Mouse (Mus musculus) ZHBTc4 (cell line): ENCODE data around the gene Mbnl2.

Experiments
- DNase-seq: peaks from one replicate; pipeline ENCODE4 v3.0.0-alpha.2; 2011; ENCODE audit warnings: low read depth, low spot score

The Mbnl2 gene

DNA sequence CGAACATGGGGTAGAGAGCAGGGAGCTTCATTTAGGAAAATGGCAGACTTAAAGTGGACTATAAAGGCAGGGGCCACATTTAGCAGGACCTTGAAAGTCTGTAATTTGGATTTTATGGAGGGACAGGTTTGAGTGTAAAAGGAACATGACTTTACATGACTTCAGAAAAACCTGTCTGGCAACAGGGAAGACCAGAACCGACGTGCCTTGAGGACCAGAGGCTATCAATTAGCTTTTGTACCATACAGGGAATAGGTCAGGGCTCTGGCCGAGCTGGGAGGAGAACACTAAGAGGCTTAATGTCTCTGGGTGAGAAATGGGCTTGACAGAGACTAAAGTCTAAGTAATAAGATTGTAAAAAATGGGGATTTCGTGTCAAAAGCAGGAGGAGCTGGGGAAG lies 1.7 kb upstream of the Mbnl2 start:
- DNase-seq = no peak

DNA sequence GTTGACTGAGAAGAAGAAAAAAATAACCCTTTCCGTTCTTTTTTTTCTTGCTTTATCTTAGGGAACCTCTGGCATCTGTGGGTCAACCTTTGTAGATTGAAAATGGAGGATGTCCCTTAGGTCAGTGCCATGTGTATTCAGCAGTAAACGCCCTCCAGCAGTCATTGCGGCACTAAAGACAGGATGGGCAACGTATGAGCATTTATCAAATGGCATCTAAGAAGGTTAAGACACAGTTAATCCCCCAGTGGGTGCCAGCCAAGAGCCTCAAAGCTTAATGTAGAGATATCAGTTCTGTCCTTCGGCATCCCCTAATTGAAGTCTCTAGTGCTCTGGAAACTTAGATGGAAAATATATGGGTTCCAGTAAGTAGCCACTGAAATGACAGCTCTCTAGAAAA lies 723 bp upstream of the Mbnl2 start:
- DNase-seq = no peak

DNA sequence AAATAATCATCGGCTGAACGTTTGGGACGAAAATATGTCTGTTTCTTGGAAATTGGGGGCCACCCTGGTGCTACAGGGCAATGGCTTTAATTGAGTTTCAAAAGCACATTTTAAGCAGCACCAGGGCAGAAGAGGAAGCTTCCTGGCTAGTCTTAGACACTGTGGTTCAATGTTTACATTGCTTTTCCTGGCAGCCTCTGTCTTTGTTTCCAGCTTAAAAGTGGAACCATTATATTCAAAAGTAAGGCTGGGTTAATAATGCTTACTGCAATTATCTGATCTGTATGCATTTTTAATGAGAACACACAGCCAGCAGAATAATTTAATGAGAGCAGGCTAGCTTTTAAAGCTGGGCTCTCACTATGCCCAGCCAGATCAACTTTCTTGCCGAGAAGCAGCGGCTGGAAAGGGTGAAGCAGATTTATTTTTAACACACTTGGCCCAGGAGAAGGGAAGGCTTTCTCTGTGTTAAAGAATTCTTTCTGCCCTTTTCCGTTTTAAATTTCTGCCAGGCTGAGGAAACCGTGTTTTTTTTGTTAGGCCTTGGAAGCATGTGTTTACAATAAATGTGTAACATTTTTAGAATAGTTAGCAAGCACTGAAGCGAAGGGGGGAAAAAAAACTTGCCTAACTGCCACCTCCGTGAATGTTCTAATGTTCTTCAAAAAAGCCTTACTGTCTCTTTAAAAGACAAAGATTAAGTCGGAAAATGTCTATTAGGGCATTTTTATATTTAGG lies 1.0 kb downstream of the Mbnl2 start:
- DNase-seq = no peak

DNA sequence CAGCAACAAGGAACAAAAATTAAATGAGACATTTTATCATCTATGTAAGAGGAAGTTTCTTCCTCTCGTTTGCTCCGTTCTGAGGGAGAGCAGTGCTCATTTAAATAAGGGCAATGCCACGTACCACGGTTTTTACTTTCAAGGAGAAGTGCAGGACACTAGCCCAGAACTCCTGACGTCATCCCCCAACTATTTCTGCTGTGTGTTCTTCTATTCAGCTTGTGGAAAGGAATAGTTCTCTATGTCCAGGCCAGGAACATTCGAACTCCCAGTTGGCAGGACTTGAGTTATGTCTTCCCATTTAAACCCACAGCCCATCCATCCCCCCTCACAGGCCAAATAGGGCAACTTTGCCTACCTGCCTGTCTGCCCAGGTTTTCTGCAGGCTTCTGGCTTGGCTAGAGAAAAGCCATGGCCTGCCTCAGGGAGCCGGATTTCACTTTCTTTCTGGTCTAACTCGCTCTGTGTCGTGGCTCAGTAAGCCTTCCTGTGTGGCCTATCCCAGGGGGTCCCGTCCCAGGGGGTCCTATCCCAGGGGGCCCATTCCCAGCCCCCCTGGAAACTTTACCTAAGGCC lies 1.7 kb downstream of the Mbnl2 start:
- DNase-seq = peak; percentile 67

DNA sequence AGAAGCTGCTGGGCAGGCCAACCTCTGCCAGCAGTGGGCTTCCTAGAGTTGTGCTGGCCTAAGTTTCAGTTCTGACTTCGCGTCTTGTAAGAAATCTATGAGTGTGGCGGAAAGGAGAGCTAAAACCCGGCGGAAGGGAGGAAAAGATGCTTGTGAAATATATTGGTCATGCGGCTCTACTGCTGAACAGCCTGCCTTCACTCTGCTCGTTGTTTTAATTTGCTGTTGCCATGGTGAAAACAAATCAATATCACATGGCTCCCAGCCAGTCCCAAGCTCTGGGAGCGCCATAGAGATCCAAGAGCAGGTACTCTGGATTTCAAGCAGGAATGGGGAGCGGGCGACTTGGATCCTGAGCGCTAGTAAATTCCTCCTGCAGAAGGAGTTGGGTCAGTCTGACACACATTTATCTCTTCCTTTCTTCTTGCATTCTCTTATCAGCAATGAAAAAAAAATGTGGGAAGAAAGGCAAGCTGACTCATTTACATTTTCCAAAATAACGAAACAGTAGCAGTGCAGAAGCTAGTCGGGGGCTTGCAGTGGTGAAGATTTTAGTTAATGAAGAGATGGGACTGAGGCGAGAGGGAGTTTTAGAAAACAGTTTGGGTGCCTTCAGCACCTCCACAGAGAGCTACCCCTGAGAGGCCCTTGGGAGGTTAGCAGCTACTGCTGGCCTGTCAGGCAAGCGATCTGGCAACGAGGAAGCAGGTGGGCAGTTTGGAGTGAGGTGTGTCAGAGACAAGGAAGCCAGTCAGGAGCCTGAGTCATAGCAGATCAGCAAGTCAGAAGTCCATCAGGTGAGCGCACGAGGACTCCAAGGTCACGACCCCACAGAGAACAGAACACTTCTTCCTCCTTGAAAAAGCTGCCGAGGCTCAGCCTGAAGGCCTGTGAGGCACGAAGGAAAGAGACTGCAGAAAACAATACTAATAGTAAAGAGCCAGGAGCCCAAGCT lies 3.1 kb downstream of the Mbnl2 start:
- peak; percentile 69 for DNase-seq

DNA sequence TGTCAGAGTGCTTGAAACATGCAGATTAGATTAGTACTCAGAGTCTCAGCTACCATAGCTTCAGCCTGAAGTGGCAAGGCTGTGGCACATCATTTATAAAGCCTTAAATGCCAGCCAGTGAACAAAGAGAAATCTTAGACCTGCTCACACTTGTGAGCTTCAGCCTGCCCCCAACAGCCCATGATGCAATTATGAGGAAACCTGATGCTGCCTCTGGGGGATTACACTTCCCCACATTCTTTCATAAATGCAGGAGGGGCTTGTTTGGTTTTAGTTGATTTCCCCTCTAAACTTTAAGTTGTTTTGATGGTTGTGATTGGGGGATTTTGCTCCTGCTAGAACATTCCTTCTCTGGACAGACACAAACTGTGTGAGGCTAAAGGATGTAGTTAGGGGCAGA lies 4.7 kb downstream of the Mbnl2 start:
- no peak for DNase-seq

DNA sequence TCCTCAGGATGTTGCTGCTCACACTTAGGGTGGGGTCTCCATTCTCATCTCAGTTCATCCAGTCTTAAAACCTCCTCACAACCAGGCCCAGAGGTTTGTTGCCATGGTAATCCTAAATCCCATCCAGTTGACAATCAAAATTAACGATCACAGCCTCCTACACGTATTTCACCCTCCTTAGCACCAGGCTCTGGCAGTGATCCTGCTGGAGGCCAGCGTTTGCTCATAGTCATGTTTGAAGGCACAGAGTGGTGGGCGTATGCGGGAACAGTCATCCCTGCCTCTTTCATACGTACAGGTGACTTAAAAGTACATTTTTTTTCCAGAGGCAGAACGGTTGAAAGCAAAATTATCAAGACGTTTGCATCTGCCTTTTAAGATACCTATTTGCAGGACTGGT lies 8.3 kb downstream of the Mbnl2 start:
- no peak for DNase-seq

DNA sequence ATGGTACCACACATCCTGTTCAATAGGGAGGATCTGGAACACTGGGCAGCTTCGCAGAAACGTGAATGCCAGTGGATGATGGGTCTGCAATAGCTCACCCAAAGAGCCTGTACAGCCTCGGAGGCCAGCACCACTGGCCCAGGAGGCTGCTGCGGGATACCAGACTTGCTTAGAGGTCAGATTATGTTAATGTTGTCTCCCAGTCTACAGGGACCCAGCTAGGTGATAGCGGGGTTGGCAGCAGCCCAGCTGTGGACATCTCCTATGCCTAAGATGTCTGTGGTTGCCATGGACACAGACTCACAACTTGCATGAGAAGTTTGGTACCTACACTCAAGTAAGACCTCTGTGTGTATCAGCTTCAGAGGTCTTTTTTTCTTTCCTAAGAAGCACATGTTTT lies 9.0 kb downstream of the Mbnl2 start:
- DNase-seq = no peak

DNA sequence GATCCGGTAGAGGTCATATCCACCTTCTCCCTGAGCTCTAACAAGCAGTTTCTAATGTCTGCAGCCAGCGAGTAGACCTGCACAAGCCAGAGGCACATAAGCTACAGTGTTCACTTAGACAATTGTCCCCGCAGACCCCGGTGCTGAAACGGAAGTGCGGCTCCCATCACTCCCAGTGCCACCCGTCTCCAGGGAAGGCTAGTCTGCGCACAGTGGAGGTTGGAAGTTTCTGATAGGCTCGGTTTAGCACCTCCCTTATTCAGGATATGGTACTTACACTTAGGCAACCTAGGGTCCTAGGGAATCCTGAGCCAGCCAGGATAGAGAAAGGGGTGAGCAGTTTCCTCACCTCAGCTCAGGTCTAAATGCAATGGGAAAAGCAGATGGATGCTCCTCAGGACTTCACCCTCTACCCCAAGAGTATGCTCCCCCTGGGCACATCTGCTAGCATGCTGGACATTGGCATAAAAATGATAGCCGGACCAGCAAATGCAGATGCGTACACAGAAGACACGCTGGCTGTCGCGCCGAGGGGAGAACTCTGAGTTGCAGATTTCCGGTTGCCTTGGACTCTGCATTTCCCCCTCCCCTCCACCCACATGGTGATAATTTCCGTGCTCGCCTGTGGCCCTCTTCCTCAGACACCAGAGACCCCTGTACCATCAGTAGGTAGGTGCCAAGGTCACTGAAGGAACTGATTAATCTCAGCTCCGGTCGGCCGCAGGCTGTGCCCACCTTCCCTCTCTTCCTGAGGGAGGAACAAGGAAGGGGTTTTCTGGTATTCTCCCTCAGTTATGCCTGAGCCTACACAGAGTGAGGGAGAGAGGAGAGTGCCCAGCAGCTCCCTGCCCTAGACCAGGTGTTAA lies 11.9 kb downstream of the Mbnl2 start:
- DNase-seq = peak; percentile 74

DNA sequence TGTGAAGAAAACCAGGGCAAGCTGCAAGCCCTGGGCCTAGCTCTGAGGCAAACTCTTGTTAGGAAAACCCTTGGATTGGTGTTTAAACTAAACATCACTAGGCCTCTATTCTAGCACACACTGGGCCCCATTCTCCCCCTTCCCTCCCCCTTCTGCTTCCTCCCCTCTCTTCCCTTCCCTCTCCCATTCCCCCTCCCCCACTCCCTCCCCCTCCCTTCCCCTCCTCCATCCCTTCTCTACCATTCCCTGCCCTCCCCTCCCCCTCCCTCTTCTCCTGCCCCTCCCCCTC lies 12.5 kb downstream of the Mbnl2 start:
- peak; percentile 32 for DNase-seq

DNA sequence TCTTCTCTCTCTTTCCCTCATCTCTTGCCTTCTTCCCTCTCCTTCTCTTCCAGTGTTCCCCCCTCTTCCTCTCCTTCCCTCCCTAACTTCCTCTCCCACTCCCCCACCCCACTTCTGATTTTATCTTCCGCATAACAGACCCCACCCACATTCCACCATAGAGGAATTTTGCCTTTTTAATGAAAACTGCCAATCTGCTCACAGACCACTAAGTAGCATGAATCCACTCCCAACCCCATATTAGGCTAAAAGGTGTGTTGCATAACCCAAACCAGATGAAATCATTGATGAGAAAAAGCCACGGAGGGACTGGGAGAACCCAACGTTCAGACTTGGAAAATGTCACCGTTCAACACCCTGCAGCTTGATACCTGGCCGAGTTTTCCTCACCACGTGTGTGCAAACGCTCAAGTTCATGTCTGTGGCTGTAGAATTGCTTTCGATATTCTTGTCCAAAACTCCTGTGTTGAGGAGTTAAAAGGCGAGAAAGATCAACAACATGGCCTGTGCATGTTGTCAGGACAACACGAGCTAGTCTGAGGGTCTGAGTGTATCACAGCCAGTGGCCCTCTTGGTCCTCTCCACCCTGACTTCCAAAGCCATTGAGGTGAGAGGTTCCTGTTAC lies 13.0 kb downstream of the Mbnl2 start:
- DNase-seq = peak; percentile 39

DNA sequence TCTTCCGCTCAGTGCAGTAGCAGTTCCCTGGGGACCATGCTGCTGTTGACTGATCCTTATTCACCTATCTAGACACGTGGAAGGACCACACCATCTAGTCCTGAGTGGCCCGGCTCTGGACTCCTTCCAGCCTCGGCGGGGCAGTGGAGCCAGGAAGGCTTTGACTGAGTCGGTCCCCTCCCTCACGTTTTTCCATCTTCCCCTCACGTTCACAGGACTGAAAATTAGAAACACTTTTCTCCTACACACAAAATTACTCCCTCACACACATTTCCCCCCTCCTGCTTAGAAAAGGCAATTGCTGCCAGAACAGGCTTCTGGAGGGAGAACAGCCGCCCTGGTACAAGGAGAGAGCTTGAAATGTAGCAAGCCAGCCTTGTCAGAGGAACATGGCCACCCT lies 13.6 kb downstream of the Mbnl2 start:
- DNase-seq = no peak

DNA sequence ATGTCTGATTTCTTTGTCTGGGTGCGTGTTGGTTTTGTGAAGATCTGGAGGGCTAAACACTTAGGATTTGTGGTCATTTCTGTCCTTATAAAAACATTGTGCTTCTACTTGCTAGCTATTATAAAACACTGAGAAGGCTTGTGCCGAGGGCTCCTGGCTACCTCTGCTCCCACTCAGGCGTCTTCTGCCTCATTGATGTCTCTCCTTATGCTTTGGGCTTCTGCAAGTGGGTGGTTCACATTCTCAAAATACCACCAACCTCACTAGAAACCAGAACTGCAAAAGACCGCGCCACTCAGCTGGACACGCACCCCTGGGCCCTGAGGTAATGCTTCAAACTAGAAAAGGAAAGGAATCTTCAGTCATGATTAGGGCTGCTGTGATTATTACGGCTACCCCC lies 14.1 kb downstream of the Mbnl2 start:
- DNase-seq = no peak

DNA sequence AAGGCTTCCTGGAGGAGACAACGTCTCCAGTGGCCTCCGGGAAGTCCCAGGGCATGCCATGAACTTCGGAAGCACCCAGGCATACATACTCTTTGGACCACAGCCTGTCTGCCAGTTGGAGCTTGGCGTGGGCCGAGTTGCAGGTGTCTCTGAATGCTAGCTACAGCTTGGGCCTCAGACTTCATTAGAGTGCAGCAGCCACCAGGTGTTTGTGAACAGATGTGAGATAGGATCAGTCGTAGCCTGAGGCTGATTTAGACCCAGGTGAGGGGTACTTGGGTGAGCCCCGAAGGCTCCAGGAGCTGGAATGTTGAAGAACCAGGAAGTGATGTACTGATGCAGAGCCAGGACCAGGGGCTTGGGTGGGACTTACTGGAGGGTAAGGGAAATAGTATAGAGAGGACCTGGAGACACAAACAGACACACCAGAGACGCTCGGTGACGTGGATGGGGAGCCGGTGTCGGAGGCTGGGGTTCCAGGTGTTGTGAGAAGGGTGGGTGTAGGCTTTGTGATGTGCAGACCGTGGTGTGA lies 15.8 kb downstream of the Mbnl2 start:
- no peak for DNase-seq

DNA sequence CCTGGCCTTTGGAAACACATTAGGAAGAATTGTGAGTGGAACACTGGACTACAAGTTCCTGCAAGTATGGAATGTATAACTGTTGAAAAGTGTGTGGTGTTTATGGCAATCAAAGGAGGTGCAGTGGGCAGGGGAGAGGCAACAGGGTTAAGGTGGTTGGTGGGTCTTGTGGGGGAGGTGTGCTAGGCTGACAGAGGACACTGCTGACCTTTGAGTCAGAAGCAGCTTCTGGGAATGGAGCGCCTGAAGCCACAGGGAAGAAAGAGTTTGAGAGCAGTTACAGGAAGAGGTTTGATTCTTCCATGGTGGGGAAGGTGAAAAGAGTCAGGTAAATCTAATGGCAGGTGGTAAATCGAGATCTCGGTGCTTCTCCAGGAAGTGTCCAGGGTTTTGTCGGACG lies 16.7 kb downstream of the Mbnl2 start:
- no peak for DNase-seq

DNA sequence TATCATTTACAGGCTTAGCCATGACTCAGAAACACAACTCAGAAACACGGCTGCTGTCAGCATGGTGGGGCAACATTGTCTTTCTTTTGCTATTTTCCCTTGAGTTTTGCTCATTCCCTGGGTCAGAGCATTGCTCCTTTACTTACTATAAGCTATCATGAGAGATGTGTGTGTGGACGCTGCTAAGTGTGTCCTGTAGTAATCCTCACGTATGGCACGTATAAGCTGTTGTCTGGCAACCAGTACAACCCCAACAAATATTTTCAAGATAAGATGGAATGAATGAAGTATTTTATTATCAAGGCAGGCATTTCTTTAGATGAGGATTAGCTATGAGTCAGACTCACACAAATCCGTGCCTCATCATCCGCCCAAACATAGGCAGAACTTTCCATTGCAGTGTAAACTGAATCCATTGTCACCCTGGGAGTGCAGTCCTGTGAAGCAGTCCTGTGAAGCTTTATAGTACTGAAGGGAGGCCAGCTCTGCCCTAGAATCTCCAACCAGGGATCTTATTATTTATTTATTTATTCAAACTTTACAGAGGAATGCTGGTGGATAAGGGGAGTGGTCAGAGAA lies 17.2 kb downstream of the Mbnl2 start:
- no peak for DNase-seq

DNA sequence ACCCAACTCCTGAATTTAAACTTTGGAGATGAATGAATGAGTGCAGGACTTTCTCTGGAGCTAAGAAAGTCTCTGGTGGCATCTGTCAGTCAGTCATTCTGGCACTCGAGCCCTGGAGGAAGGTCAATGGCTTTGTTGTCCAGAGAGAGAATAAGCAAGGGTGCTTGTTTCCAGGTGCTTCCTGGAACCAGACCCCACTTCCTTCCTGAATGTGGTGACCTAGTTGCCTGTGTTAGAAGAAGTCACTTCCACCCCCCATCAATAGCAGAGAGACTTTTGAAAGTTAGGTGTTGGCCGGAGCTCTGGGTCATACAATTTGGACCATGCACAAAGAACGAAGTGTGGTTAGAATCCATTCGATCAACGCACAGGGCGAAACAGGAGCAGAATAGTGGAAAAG lies 19.0 kb downstream of the Mbnl2 start:
- DNase-seq = no peak

DNA sequence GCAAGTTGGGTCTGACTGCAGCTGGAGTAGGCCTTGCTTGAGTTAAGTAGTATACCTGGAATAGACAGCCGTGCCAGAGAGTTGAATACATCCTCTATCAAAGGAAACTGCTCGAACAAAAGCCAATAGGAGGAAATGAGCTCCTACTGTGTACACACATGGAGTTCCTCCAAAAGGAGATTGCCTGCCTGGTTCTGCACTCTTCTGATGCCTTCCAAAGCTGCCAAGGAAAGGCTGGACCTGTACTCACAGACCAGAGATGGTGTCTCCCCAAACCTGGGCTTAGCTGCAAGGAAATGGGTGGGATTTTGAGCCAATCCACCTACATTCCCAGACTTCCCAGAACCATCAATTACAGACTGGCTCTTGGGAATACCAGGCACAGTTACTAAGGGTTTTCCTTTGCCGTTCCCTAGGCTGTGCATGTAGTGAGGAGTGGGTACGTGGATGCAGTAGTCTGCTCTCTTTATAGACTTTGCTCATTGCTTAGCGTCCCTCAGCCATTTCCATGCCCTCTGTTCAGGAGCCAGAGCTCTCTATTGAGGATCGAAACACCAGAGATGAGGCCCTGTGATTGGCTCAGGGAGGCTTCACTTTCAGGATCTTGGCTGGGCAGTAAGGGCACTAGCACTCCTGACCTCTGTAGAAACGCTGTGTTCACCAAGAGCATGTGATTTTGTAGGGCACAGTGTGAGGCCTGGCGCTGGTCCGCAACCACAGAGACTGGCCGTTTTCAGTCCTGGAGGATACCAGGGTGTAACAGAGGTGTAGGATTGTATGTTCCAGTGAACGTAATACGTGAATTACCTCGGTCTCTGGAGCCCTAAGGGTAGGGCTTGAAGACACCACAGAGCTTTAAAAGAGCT lies 20.1 kb downstream of the Mbnl2 start:
- no peak for DNase-seq

DNA sequence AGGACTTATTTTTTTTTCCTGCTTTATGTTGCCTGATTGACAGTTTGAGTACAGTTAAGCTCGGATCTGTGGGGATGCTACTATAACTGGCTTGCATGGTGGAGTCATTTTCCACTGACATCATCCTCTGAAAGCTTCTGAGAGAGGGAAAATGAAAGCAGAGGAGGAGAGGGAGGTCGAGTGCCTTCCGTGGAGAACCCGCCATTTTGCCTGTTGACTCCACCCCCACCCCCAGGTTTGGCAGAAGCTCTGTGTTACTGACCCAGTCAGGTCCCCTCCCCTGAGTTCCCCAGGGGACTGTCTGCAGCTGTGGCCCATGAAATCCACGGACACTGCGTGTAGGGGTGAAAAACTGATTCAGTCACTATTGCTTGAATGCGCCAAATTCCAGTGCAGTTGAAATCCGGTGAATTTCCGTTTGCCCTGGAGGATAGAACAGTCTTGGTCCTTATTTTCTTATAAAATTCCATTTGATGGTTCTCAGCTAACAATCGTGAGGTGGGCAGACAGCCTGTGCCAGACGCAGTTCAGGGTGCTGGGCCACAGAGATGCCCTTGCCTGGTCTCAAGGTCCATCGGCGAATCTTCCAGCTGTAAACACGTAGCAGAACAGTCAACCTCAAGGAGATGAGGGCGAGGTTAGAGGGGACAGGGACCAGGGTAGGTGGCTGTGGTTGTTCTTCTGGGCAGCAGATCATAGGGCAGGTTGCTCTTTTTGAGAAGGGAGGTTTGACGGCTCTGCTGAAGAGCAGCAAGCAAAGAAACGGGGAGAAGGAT lies 20.9 kb downstream of the Mbnl2 start:
- peak; percentile 52 for DNase-seq
